In the genomic region with DNA sequence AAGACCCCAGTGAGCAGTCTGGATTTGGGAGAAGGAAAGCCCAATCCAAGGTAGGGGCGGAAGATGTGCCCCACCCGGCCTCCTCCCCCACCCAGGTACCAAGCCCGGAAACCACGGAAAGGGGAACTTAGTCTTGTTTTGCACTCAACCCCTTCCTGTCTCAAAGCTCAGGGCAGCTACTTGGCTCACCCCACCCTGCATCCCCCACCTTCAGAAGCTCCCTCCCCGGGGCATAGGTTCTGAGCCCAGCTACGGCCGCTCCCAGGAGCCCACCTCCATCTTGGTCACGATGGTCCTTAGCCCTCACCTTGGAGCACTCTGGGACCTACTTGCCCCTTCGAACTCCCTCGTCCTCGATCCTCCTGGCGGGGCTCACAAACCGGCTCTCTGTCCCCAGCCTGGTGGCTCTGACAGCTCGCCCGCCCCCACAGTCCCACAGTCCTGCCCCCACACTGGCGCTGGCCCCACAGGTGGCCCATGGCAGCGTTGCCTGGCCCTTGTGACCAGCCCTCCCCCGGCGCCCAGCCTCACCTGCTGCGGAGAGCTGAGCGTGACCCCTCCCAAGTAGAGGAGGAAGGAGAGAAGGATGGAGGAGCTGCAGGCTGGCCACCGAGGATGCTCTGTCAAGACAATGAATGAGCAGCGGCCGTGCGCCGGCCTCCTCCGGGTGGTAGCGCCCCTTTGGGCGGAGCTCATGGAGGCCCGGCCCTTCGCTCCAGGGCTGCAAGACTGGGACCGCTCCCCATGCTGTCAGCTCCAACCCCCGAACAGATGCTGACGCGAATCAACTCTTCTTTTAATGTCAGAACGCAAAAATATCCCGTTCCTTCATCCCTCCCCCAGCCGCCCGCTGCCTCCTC, we compare ENCODE assay signal across 8 mouse cellular contexts. TPM values are rescaled to one million over a fixed set of nuclear protein-coding genes. Genes with fewer than 3 reads are reported as not detected.
DNase-seq lines count a peak whose midpoint lies in the region; ATAC-seq and TF ChIP-seq lines count a peak whose summit lies in the region.

No protein-coding gene starts in this region.

- intact Hi-C loops in gastrocnemius, adult 2 months (cut with DNase I) = no loop called here
- intact Hi-C loops in left cerebral cortex, postnatal 4 days (cut with DNase I) = loop anchor here (5.0 kb wide), 1 partner anchor 53 kb away; the partner anchor contains the start of gene Mapk3

- H3K4me1 ChIP-seq in midbrain, embryonic 10.5 days = peaks cover 53% of the 10 kb centered on the region

- no peak for TF ChIP-seq CTCF in gastrocnemius, adult 2 months (IDR thresholded peaks at IDR 0.05)

- H3K36me3 ChIP-seq in midbrain, embryonic 10.5 days = peaks cover 12% of the 10 kb centered on the region

- ATAC-seq in inflammation-experienced regulatory T-cells, adult 6 months = peak; percentile 50

- H3K4me3 ChIP-seq in gastrocnemius, adult 2 months = peak overlapping the region; percentile 63
- peak overlapping the region; percentile 77 for H3K4me3 ChIP-seq in midbrain, embryonic 10.5 days

- WGBS in midbrain, embryonic 10.5 days = 2% methylated on average over 39 of the region's 39 CpGs

- peak overlapping the region; percentile 49 for H3K27ac ChIP-seq in gastrocnemius, adult 2 months
- H3K27ac ChIP-seq in midbrain, embryonic 10.5 days (replicated peaks) = peak overlapping the region; percentile 87

- H3K27me3 ChIP-seq in midbrain, embryonic 10.5 days (ENCODE audit: low read depth, poor library complexity, severe bottlenecking) = peaks cover 52% of the 10 kb centered on the region

- DNase-seq in ZHBTc4 (ENCODE audit: low read depth, low spot score) (peak; percentile 79), adipocyte (ENCODE audit: low spot score) (no peak)
- DNase-seq in cerebellum, postnatal 25 days = peak; percentile 93
- peak; percentile 78 for DNase-seq in gastrocnemius, adult 2 months
- peak; percentile 79 for DNase-seq in left cerebral cortex, postnatal 4 days
- peak; percentile 81 for DNase-seq in midbrain, embryonic 10.5 days (ENCODE audit: low spot score)
- DNase-seq in right cerebral cortex, postnatal 4 days = peak; percentile 88

- peaks cover 7% of the 10 kb centered on the region; the same call in 1 of the 2 replicates for H3K9me3 ChIP-seq in midbrain, embryonic 10.5 days (replicated peaks)

RNA-seq across cellular contexts. Expression of gene Coro1a, which starts 3.2 kb away (rescaled TPM):
- 1 to 10 TPM; 2.3 to 2.4 TPM for total RNA-seq in gastrocnemius, adult 2 months (2021)
- polyA plus RNA-seq in inflammation-experienced regulatory T-cells, adult 6 months (2017; shearing (Covaris generic)) = 1,000 to 10,000 TPM; 2,119 to 2,488 (median 2,393) TPM
- total RNA-seq in left cerebral cortex, postnatal 4 days (2021) = 100 to 1,000 TPM; 137 to 143 TPM
- polyA plus RNA-seq in midbrain, embryonic 10.5 days (2016; fragmentation: Nextera tagmentation; extraction: Ambion mirVana) = 42.7 and 50.1 TPM in 2 replicates

RNA-seq across cellular contexts. Expression of gene Slx1b, which starts 8.8 kb away (rescaled TPM):
- total RNA-seq in gastrocnemius, adult 2 months (2021) = 1 to 10 TPM; 2.7 to 3.3 TPM
- polyA plus RNA-seq in inflammation-experienced regulatory T-cells, adult 6 months (2017; shearing (Covaris generic)) = 10 to 100 TPM; 11.7 to 18.2 (median 13.3) TPM
- 10 to 100 TPM; 25.4 to 26.5 TPM for total RNA-seq in left cerebral cortex, postnatal 4 days (2021)
- polyA plus RNA-seq in midbrain, embryonic 10.5 days (2016; fragmentation: Nextera tagmentation; extraction: Ambion mirVana) = 14.1 and 15.5 TPM in 2 replicates

RNA-seq across cellular contexts. Expression of gene Bola2, which starts 9.2 kb away (rescaled TPM):
- total RNA-seq in gastrocnemius, adult 2 months (2021) = 10 to 100 TPM; 35.1 to 36.9 TPM
- polyA plus RNA-seq in inflammation-experienced regulatory T-cells, adult 6 months (2017; shearing (Covaris generic)) = 100 to 1,000 TPM in 2 of 3 experiments, 10 to 100 TPM in 1; 89.3 to 196 (median 149) TPM
- total RNA-seq in left cerebral cortex, postnatal 4 days (2021) = 100 to 1,000 TPM; 107 to 115 TPM
- polyA plus RNA-seq in midbrain, embryonic 10.5 days (2016; fragmentation: Nextera tagmentation; extraction: Ambion mirVana) = 186 and 216 TPM in 2 replicates

RNA-seq across cellular contexts. Expression of gene Sult1a1, which starts 28.1 kb away (rescaled TPM):
- total RNA-seq in gastrocnemius, adult 2 months (2021) = 10 to 100 TPM; 16.6 to 16.8 TPM
- under 1 TPM in 1 of 3 experiments, not detected in 2; 0.65 TPM for polyA plus RNA-seq in inflammation-experienced regulatory T-cells, adult 6 months (2017; shearing (Covaris generic))
- total RNA-seq in left cerebral cortex, postnatal 4 days (2021) = 1 to 10 TPM; 2.9 to 3.1 TPM
- polyA plus RNA-seq in midbrain, embryonic 10.5 days (2016; fragmentation: Nextera tagmentation; extraction: Ambion mirVana) = 0.29 TPM in 1 of 2 replicates, not detected in the other

RNA-seq across cellular contexts. Expression of gene Mapk3, which starts 55.0 kb away (rescaled TPM):
- 10 to 100 TPM; 22.3 to 22.4 TPM for total RNA-seq in gastrocnemius, adult 2 months (2021)
- 10 to 100 TPM; 15.9 to 20.8 (median 17.2) TPM for polyA plus RNA-seq in inflammation-experienced regulatory T-cells, adult 6 months (2017; shearing (Covaris generic))
- 100 to 1,000 TPM; 196 to 202 TPM for total RNA-seq in left cerebral cortex, postnatal 4 days (2021)
- 53.8 and 54.9 TPM in 2 replicates for polyA plus RNA-seq in midbrain, embryonic 10.5 days (2016; fragmentation: Nextera tagmentation; extraction: Ambion mirVana)

Comparison
In these comparisons a context has a peak if more than half of its experiments do, and no peak if none do; other contexts are left out.
1. RNA of gene Coro1a, which starts 3.2 kb away (total RNA-seq): 137 to 143 TPM in left cerebral cortex, postnatal 4 days; 2.3 to 2.4 TPM in gastrocnemius, adult 2 months; every median in the first group is over 10 times any median in the second.
2. RNA of gene Slx1b, which starts 8.8 kb away (total RNA-seq): 25.4 to 26.5 TPM in left cerebral cortex, postnatal 4 days; 2.7 to 3.3 TPM in gastrocnemius, adult 2 months; every median in the first group is over 4 times any median in the second.